Mouse (Mus musculus) stomach, postnatal 0 days (tissue): ENCODE measurements at regions not wholly inside any gene's neighbourhood (a gene's known extent, or its start where the extent isn't known, plus 50 kb on each side); places are given as distances from the start of the nearest gene placed in this dataset.

Source experiments
- CTCF ChIP-seq: IDR thresholded peaks from 2 replicates; pipeline ENCODE4 v1.5.1; 2016; ENCODE audit warnings: antibody characterized with exemption, low read depth, mild to moderate bottlenecking, moderate library complexity
- EP300 ChIP-seq: optimal IDR thresholded peaks from 2 replicates; pipeline ENCODE3; 2016; ENCODE audit warnings: antibody characterized with exemption

DNA sequence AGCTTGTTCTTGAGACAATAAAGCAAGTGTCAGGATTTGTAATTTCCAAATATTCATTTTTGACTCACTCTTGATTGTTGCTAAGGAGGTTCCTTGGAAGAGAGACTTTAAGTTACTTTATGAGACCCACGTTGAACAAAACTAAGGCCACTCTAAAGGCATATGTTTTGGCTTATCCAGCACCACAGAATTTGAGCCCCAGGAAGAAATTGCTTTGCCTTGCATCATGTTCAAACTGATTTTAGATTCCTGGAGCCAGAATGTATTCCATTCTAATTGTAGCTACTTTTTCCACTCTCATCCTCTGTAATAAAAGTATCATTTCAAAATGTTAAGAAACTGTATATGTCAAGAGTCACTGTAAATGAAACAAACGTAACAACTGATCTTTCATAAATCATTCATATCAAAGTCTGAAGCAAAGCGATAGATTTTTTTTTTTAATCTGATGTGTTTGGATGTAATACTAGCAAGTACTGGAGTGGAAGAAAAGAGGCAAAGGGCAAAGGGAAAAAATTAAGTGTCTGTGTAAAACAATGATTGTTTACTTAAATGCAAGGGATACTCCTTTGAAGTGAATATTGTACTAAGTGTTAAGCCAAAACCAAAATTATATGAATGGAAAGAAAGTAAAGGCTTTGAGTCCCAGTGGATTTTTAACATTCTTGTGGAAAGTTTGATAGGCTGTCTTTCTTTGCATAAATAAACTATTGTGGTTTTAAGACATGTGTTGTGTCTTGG, 301.7 kb upstream of the Mef2c start:
- TF ChIP-seq CTCF = no peak
- TF ChIP-seq EP300 = no peak
